Mouse (Mus musculus): ENCODE data around the gene Golph3. TPM values are rescaled to one million over a fixed set of nuclear protein-coding genes. Genes with fewer than 3 reads are reported as not detected.
"Not testable (repeated sequence)": the region's sequence is repeated elsewhere in the genome, so short reads cannot be mapped to it uniquely, and the experiment has no call there.

Gene Golph3
- total RNA-seq, 2 experiments from 2014 or later, result 81.6 to 89.8 TPM

DNA sequence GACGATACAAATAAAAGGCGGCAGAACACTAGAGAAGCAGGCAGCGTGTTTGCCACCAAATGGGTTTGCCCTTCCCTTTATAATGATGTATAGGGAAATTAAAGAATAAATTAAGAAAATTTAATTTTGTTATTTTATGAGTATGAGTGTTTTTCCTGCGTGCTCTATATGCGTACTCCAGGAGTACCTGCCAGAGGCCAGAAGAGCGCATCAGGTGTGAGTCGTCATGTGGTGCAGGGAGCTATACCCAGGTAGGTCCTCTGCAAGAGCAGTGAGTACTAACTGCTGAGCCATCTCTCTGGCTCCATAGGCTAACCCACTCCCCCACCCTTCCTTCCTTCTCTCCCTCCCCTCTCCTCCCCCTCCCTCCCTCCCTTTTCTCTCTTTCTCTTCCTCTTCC lies 30.2 kb downstream of the Golph3 start:
- DNase-seq (ENCODE audit: low spot score), result no peak

DNA sequence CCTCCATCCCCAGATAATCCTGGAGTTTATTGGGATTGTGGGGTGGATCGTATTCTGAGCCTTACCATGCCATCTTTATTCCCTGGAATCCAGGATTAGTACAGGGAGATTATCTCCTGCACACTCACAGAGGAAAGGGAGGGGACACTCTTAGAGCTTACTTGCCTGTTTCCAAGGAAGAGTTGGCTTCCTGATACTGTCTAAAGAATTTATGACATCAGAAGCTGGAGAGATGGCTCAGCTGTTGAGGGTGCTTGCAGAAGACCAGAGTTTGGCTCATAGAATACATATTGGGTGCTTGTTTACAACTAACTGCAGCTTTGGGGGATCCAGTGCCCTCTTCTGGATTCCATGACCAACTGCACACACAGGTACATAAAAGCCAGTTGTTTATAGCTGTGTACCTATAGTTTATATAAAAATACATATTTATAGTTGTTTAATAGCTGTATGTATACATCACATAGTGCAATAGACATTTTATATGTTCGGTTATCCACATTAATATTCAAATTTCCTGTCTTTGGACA lies 33.1 kb downstream of the Golph3 start:
- no peak for DNase-seq (ENCODE audit: low spot score)
- intact Hi-C loops (cut with DNase I), result no loop called here

More for the DNA sequence above, 30.2 kb downstream of the Golph3 start:
- intact Hi-C loops (cut with DNase I), result no loop called here

DNA sequence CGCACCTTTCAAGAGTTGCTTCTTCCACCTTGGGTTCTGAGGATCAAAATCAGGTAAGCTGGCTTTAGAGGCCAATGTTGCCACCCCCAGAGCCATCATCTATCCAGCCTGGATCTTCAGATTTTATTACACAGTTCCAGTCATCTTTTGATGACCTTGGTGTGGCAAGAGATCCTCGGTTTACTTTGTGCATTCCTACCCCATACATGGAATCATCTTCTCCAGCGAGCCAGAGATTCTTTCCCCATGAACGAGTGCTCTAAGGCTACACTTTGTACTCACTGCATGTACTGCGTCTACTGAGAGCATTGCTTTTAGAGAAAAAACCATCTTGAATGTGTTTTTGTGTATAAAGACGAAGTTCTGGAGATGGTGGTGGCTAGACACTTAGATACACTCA lies 34.0 kb downstream of the Golph3 start:
- DNase-seq (ENCODE audit: low spot score), result no peak
- intact Hi-C loops (cut with DNase I), result loop anchor here (5.0 kb wide), 1 partner anchor 33 kb away; the partner anchor contains the start of genes 1810049J17Rik and Golph3

DNA sequence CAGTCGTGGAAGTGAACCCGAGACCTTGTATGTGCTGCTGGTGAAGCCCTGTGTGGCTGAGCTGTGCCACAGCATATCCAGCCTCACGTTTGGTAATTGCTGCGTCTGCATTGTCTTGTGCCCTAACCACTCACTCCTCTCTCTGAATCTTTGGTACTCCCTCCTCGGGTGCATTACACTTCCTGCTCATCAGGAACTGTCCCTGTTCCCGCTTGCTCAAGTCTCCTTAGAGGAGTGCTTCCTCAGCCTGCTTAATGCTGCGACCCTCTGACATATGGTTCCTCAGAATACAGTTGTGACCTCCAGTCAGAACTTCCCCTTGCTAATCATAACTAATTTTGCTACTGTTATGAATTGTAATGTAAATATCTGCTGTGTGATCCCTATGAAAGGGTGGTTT lies 34.7 kb downstream of the Golph3 start:
- no peak for DNase-seq (ENCODE audit: low spot score)
- intact Hi-C loops (cut with DNase I), result loop anchor here (5.0 kb wide), 1 partner anchor 34 kb away; the partner anchor contains the start of genes 1810049J17Rik and Golph3

DNA sequence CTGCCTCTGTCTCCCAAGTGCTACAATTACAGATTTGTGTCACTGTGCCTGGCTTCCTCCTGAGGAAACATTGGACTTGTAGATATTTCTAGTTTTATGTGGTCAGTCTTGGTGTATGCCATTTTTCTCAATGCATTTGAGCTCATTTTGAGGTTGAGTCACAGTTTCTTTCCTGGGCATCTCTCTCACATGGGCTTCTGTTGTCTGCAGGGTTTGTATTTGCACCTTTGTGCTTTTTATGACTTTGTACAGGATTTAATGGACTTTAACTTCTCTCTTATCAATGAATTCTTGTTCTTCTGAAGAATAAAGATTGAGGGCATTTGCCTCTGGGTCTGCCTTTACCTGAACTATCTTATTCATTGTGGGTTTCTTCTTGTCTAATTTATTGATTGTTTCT lies 36.2 kb downstream of the Golph3 start:
- intact Hi-C loops (cut with DNase I), result loop anchor here (5.0 kb wide), 1 partner anchor 35 kb away; the partner anchor contains the start of genes 1810049J17Rik and Golph3
- DNase-seq (ENCODE audit: low spot score), result no peak

DNA sequence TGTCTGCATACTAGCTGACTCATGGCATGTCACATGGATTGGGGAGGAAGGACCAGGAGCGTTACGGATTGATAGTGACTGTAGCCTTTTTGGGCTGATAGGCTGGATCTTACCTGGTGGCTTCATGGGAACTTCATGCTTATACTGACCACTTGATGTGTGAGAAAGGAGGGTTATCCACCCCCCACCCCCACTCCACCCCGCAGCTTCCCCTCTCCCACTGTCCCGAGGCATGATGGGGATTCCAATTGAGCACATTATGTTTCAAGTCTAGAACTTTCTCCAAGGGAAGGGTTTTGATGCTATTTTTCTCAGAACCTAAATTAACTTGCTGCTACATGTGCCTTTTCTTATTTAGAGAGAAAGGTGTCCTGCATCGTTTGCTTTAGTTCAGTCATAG lies 37.1 kb downstream of the Golph3 start:
- intact Hi-C loops (cut with DNase I), result loop anchor here (5.0 kb wide), 1 partner anchor 36 kb away; the partner anchor contains the start of genes 1810049J17Rik and Golph3
- DNase-seq (ENCODE audit: low spot score), result no peak

DNA sequence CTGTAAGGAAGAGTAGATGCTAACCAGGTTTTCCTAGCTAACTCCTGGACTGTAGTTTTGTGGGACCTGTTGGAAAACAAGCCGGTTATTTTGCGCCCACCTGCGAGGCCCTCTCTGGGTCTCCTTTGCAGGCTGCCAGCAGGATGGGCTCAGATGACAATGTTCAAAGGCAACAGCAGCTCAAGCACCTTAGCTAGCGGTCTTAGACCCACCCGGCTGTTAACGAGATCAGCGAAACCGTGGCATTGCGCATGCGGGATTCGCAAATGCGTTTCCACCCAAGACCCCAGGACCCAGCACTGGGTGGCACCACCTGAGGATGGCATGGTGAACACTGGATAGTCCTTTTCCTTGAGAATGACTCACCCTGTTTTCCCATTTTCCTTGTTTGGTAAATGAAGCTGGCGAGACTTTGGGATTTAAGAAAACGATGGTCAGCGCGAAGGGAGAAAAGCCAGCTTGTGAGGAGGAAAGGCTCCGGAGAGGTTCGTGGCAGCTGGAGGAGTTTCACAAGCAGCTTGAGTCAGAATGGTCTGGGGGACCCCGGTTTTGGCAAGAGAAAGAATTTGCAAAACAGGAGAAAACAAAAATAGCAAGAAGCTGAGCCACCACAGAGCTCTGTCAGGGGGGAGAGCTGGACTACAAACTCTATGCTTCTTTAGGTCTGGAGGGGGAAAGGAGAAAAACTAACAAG lies 39.4 kb downstream of the Golph3 start:
- DNase-seq (ENCODE audit: low spot score), result no peak
- intact Hi-C loops (cut with DNase I), result no loop called here

DNA sequence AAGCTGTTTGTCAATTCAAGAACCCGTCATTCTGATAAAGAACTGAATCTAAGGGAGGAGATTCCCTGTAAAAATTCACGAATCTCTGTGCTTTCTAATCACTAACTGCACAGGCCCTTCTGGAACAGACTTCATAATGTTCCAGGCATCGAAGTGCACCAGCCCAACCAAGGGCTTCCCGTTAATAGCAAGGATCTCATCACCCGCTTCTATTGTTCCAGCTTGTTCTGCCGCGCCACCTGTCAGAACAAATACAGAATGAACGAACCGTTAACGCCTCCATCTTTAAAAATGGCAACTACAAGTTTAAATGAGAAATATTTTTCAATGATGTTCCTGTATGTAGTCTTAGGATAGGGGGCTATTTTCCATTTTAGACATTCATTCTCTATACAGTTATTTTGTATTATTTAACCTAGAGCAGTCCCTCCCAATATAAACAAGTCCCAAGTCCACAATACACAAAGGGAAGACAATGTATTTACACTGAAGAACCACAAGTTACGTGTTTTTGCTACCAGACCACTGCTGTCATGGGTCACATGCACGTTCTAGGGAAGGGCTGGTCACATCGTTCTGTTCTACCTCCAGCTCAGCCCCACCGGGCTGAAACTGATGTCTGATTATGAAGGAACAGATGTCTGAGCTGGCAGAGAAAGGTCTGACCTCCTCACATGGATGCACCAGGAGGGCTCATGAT lies 40.9 kb downstream of the Golph3 start:
- intact Hi-C loops (cut with DNase I), result no loop called here
- no peak for DNase-seq (ENCODE audit: low spot score)

DNA sequence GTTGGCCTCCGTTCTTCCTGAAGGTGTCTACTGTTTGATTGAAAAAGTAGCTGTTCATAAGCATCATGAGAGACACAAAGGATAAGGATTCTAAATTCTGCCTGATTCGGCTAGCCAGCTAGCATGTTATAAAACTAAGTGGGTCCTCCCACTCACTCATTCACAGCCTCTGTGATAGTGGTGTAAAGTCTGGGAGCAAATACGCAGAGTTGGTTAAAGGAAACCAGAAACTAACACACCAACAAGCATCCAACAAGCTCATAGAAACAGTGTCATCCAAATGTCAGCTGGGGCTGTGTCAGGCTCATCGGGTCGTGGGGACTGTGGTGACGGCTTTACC lies 41.4 kb downstream of the Golph3 start:
- intact Hi-C loops (cut with DNase I), result no loop called here
- no peak for DNase-seq (ENCODE audit: low spot score)

DNA sequence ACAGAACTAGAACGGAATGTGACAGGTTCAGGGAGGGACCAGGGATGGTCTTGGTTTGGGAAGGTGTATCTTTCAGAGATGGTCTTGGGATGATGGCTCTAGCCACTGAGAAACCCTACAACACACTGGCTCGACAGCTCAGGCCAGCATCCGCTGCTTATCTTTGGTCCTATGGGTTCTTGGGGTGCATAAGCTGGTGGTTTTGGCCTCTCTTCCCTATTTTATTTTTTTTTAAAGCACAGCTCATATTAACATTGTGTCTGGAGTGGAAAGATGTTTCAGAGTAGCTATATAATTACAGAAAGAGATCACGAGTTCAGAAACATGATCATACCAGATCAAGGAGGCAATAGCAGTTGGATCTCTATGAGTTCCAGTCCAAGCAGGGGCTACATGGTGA lies 42.8 kb downstream of the Golph3 start:
- intact Hi-C loops (cut with DNase I), result no loop called here
- DNase-seq (ENCODE audit: low spot score), result no peak

DNA sequence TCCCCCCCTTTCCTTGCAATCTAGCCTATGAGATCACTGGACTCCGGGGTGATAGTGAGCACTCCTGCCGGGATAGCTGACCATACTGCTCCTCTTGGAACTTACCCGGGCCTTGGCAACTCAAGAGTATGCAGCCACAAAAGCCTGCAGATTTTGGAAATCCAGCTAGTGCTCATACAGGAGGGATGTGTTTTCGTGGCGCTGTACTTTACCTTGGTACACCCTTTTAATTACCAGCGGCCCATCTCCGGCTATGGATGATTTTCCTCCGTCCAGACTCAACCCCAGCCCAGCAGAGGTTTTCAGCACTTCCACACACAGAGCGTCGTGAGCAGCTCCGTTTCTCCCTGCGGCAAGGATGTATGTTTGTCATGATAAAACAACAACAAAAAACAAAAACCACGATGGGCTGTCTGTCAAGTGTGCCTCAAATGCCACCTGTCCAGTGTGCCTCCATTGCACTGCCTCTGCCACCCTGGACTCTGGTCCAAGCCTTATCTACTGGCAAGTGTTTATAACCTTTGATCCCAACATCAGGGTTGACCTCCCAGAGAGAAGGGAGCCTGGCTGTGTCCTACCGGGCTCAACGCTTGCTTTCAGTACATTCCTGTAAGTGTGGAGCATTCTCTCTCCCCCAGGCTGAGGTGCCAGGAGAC lies 44.3 kb downstream of the Golph3 start:
- intact Hi-C loops (cut with DNase I), result no loop called here
- no peak for DNase-seq (ENCODE audit: low spot score)

DNA sequence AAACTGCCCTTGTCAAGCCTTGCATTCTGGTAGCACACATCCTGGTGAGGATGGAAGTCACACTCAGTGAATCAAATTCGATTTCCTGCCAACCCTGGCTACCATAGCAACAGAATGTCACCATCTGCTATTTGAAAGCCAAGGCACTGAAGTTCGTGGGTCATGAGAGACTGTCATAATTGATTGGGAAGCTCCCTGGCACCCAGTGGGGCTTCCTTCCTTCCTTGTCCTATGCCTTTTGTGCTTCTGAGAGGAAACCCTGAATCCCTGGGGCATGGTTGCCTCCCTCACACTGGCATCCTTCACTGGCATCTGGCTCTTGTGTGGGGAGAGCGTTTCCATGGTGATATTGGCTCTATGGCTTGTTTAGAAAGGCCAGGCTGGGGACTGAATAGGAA lies 44.8 kb downstream of the Golph3 start:
- intact Hi-C loops (cut with DNase I), result no loop called here
- no peak for DNase-seq (ENCODE audit: low spot score)

DNA sequence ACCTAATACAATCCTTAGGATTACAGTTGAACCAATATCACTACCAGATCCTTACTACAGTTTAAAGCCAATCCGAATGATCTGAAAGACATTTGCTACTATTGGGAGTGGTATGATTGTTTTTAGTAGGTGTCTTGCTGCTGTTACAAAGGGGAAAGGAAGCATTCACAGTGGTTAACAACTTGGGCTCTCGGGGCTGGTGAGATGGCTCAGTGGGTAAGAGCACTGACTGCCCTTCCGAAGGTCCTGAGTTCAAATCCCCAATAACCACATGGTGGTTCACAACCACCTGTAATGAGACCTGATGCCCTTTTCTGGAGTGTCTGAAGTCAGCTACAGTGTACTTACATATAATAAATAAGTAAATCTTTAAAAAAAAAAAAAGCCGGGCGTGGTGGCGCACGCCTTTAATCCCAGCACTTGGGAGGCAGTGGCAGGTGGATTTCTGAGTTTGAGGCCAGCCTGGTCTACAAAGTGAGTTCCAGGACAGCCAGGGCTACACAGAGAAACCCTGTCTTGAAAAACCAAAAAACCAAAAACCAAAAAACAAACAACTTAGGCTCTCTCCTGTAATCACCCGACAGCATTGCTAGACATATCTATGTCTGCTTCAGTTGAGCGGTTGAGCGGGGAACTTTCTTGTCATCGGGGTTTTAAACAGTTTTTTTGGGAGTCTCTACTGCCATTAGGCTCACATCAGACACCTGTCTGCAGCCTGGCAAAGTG lies 45.5 kb downstream of the Golph3 start:
- DNase-seq (ENCODE audit: low spot score); intact Hi-C loops (cut with DNase I): not testable (repeated sequence)

DNA sequence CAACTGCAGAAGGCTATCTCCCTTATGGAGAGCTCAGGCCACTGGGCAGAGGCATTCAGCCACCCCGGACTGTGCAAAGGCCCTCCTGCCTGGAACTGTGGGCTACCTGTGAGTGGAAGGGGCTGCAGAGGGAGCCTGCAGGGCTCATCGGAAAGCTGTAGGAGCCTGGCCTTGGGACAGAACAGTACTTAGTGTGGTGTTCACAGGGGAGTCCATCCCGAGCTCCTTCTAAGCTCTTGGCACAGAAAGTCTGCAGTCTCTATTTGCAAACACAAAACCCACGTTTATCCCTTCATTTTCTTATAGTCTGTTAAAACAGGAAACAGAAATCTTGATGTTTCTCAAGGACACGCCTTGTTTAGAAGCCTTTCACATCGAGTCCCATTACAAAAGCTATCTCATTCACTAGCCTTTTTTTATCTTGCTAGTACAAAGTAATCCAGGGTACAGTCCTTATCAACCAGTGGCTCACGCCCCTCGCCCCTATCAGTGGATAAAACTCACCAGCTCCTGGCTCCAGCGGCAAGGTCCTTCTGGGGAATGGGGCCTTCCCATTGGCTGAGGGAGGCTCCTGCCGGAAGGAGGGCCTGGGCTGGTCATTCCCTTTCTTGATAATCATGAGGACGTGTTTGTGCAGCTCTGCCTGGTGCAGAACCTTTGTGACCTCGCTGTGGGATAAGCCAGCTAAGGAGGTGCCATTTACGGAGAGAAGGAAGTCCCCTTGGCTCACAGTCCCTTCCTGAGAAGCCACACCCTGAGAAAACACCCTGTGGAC lies 46.2 kb downstream of the Golph3 start:
- intact Hi-C loops (cut with DNase I), result no loop called here
- peak; percentile 69 for DNase-seq (ENCODE audit: low spot score)

DNA sequence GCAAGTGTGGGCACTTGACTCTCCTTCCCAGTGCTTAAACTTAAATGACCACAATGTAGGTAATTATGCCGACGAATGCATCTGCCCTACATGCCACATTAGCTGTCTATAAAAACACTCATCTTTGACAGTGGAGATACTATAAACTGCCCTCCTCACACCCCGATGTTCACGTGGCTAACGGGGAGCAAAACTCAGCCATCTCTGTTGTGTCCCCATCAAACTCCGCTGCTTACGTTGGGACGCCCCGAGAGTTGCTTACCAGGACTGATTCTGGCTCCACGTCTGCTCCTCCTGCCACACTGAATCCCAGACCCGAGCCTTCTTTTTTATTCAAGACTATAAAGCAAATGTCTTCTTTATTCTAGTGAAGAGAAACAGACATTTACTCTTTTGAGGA lies 47.1 kb downstream of the Golph3 start:
- DNase-seq (ENCODE audit: low spot score), result no peak
- intact Hi-C loops (cut with DNase I), result no loop called here

DNA sequence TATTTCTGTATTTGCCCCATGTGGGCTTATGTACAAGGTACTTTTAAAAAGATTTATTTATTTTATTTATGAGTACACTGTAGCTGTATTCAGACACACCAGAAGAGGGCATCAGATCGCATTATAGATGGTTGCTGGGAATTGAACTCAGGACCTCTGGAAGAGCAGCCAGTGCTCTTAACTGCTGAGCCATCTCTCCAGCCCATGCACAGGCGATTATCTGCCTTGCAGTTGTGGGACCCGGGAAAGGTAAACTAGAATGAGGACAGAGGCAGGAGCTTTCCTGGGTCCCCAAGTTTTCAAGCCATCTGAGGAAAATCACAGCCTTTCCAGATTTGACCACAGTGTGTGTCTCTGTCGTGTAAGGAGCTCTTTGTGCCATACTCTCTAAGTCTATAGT lies 47.6 kb downstream of the Golph3 start:
- no peak for DNase-seq (ENCODE audit: low spot score)
- intact Hi-C loops (cut with DNase I), result no loop called here

DNA sequence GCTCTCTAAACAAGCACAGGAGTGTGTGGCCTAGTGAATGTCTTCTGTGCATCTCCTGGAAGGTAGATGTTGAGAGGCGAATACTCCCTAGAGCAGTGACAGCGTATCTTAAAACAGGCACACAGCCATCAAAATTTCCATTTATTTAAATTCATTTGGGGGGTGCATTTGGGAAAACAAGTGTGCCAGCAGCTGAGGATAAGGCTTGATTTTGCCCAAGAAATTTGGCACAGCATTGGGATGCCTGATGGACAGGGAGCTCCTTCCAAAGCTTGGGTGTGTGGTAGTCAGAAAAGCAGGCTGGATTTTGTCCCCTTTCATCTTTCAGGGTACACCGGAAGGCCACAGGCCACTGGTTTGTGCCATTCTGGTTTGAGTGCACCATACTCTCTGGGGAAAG lies 48.8 kb downstream of the Golph3 start:
- no peak for DNase-seq (ENCODE audit: low spot score)
- intact Hi-C loops (cut with DNase I), result loop anchor here (2.0 kb wide), 2 partner anchors 207 to 427 kb away; no protein-coding TSS in a partner anchor

DNA sequence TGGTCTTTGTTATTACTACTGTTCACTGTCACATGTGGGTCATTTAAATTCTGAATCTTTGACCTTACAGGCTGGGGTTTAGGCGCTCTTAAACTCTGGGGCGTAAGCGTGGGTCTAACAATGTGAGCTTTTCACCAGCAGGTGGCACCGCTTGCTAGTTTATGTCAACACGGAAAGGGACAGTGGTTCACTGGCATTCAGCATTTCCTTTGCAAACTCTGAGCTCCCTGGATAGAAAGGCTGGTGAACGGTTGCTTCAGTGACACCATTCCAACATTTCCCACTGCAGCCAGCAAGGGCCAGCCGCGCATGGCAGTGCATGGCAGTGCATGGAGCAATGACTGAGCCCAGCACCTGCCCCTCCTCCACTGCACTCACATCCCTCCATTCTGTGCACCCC lies 49.9 kb downstream of the Golph3 start:
- intact Hi-C loops (cut with DNase I), result loop anchor here (2.0 kb wide), 2 partner anchors 206 to 426 kb away; no protein-coding TSS in a partner anchor
- DNase-seq (ENCODE audit: low spot score), result no peak

DNA sequence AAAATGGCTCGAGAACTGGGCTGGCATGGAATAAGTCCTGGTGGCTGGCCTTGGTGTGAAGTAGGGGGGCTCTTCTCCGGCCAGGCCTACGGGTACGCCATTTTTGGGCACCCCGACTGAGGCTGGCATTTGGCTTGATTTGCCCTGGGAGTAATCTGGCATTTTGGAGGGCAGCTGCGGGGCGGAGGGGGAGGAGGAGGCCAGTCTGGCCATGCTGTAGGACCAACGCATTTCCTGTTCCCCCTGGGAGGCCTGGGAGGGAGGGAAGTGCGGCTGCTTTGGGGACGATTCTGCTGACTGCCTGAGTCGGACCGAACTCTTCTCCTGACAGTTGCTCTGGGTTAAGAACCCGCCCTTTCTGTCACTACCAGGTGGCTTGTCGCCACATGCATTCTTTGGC lies 52.2 kb downstream of the Golph3 start:
- no peak for DNase-seq (ENCODE audit: low spot score)
- intact Hi-C loops (cut with DNase I), result no loop called here

Measured in heart, postnatal 25 days (tissue).